Mouse (Mus musculus) gastrocnemius, adult 2 months (tissue): Measurements from ENCODE around the gene Ifna4. TPM values are rescaled to one million over a fixed set of nuclear protein-coding genes. Genes with fewer than 3 reads are reported as not detected.
"Not testable (repeated sequence)": the region's sequence is repeated elsewhere in the genome, so short reads cannot be mapped to it uniquely, and the experiment has no call there.

Experiments
- DNase-seq: peaks from one replicate; pipeline ENCODE4 v3.0.0; 2022
- H3K27ac ChIP-seq: fragments of 200-600 bp; 2 replicates; pipeline ENCODE4 v1.8.1; 2022; ENCODE audit warnings: mild to moderate bottlenecking
- H3K4me3 ChIP-seq: fragments of 200-600 bp; 2 replicates; pipeline ENCODE4 v1.8.1; 2022; ENCODE audit warnings: mild to moderate bottlenecking, moderate library complexity
- CTCF ChIP-seq: fragments of 200-600 bp; IDR thresholded peaks from 2 replicates; pipeline ENCODE4 v1.8.1; 2022; ENCODE audit warnings: antibody characterized with exemption, mild to moderate bottlenecking, moderate library complexity
- intact Hi-C: fragments of 180-260 bp; cut with DNase I; formaldehyde crosslinking; loops from one replicate; pipeline ENCODE4 v1.15.1; 2025
- long read RNA-seq, 2 experiments: library from polyadenylated mRNA; stranded (forward); transcript quantifications; one replicate each; pipeline ENCODE4 v2.0.0; 2021
- total RNA-seq, 2 experiments: library from RNA; stranded (reverse); gene quantifications; 2 replicates each; pipeline ENCODE4 v1.2.3; 2021

Gene Ifna4
- total RNA-seq: not detected
- long read RNA-seq, experiment 1: 0 reads
- long read RNA-seq, experiment 2: 0 reads

DNA sequence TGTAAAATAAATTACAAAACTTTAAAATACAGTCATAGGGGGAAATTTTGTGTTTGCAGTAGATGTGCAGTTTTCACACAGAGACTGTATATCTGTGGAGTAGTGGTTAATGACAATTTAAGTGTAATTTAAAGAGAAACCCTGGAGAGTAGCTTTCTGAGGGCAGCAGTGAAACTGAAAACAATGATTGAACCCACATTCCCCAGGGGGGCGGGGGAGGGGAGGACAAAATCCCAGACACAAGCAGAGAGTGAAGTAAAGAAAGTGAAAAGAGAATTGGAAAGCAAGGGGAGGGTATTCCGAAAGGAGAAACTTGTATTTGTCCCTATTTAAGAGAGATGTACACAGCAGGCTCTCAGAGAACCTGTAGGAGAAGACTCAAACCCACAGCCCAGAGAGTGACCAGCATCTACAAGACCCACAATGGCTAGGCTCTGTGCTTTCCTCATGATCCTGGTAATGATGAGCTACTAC is at the start of gene Ifna4:
Gene Ifna4, plus strand, starts transcription at position 424 of the 474 bp plus-strand sequence.
- no peak for TF ChIP-seq CTCF
- intact Hi-C loops: no loop called here
- DNase-seq: no peak
- Histone ChIP-seq H3K4me3 (no peak within 1 kb of the TSS), H3K27ac (no peak within 1 kb of the TSS)

GRCm38 (mm10) chr4:88793936-88794675 is 47.6 kb upstream of the Ifna4 start, which contains the start of gene Gm13275:
Gm13275 (plus strand) TSS chr4:88794487.
- peak; percentile 36 for TF ChIP-seq CTCF
- DNase-seq: peak; percentile 51
- Histone ChIP-seq H3K4me3 (peak within 1 kb of the TSS; percentile 31), H3K27ac (peak within 1 kb of the TSS; percentile 57)
- intact Hi-C loops: not testable (repeated sequence)

DNA sequence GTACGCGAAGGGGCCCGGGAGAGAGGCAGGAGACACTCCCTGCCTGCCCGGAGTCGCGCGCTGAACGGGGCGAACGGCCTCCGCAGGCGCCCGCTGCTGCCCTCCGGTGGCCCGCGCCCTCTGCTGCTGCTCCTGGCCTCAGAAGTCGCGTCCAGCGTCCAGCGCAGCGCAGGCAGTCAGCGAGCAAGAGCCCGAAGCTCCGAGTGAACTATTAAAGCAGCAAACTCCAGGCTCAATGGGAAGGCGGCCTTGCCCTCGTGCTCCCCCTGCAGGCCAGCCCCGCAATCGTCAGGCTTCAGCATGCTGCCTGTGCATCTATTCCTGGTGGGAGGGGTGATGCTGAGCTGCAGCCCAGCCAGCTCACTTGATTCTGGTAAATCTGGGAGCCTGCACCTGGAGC is 44.6 kb upstream of the Ifna4 start, which contains the start of gene Gm13279:
Gene Gm13279, plus strand, starts transcription at position 301 of the 400 bp plus-strand sequence.
- H3K4me3 ChIP-seq, intact Hi-C loops, H3K27ac ChIP-seq, DNase-seq: not testable (repeated sequence)

DNA sequence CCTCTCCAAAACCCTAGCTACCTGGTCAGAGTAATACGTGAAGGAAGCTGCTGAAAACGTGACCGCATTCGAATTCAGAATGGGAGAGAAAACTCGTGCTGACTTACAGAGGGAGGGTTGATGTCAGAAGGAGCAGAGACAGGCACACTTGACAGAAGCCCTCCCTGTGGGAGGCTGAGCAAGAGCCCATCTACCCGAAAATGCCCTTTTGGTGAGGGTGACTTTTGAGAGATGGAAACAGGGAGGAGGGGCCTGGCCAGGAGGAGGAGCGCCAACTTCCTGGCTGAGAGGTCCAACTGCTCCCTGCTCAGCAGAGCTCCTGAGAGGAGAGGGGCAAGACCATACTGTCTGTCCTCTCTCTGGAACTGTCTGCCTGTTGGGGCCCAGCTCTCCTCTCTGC is 42.3 kb upstream of the Ifna4 start, which contains the start of gene Gm13285:
Gene Gm13285, plus strand, starts transcription at position 301 of the 400 bp plus-strand sequence.
- H3K4me3 ChIP-seq, DNase-seq, intact Hi-C loops, H3K27ac ChIP-seq: not testable (repeated sequence)

GRCm38 (mm10) chr4:88802954-88803353 is 38.7 kb upstream of the Ifna4 start, which contains the start of gene Gm13287:
Gm13287 (plus strand) TSS chr4:88803254.
- intact Hi-C loops, H3K4me3 ChIP-seq, H3K27ac ChIP-seq, DNase-seq: not testable (repeated sequence)

DNA sequence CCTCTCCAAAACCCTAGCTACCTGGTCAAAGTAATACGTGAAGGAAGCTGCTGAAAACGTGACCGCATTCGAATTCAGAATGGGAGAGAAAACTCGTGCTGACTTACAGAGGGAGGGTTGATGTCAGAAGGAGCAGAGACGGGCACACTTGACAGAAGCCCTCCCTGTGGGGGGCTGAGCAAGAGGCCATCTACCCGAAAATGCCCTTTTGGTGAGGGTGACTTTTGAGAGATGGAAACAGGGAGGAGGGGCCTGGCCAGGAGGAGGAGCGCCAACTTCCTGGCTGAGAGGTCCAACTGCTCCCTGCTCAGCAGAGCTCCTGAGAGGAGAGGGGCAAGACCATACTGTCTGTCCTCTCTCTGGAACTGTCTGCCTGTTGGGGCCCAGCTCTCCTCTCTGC is 36.4 kb upstream of the Ifna4 start, which contains the start of gene Gm13288:
Gene Gm13288, plus strand, starts transcription at position 301 of the 400 bp plus-strand sequence.
- intact Hi-C loops, H3K27ac ChIP-seq, DNase-seq: not testable (repeated sequence)
- H3K4me3 ChIP-seq: 0 out of 2 replicates have a peak within 1 kb of the TSS, but pooled peaks have one; percentile 46

DNA sequence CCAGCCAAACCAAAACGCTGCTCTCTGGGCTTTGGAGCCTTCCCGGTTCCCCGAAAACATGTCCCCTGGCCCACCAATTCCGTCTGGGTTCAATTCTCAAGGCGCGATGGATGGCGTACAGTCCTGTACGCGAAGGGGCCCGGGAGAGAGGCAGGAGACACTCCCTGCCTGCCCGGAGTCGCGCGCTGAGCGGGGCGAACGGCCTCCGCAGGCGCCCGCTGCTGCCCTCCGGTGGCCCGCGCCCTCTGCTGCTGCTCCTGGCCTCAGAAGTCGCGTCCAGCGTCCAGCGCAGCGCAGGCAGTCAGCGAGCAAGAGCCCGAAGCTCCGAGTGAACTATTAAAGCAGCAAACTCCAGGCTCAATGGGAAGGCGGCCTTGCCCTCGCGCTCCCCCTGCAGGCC is 35.9 kb upstream of the Ifna4 start:
- intact Hi-C loops, H3K27ac ChIP-seq: not testable (repeated sequence)
- peak; percentile 60 for DNase-seq
- H3K4me3 ChIP-seq: 0 out of 2 replicates have a peak overlapping the region, but pooled peaks have one; percentile 46
- TF ChIP-seq CTCF: peak; percentile 30

DNA sequence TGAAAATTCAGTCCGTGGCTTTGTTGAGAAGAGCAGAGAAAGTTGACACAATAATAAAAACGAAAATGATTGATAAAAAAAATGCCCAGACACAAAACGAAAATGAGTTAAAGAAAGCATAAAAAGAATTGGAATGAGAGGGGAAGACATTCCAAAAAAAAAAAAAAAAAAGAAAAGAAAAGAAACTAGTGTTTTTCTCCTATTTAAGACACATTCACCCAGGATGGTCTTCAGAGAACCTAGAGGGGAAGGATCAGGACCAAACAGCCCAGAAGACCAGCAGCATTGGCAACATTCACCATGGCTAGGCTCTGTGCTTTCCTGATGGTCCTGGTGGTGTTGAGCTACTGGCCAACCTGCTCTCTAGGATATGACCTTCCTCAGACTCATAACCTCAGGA is 25.7 kb upstream of the Ifna4 start, which contains the start of gene Ifna7:
Gene Ifna7, plus strand, starts transcription at position 301 of the 400 bp plus-strand sequence.
- H3K4me3 ChIP-seq: no peak within 1 kb of the TSS
- intact Hi-C loops: no loop called here
- TF ChIP-seq CTCF: no peak
- H3K27ac ChIP-seq: no peak within 1 kb of the TSS
- DNase-seq: no peak

DNA sequence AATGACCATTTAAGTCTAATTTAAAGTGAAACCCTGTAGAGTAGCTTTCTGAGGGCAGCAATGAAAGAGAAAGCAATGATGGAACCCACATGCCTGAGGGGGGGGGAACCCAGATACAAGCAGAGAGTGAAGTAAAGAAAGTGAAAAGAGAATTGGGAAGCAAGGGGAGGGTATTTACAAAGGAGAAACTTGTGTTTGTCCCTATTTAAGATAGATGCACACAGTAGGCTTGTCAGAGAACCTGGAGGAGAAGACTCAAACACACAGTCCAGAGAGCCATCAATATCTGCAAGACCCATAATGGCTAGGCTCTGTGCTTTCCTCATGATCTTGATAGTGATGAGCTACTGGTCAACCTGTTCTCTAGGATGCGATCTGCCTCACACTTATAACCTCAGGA is 22.0 kb upstream of the Ifna4 start, which contains the start of gene Ifna11:
Gene Ifna11, plus strand, starts transcription at position 301 of the 400 bp plus-strand sequence.
- no peak within 1 kb of the TSS for H3K27ac ChIP-seq
- TF ChIP-seq CTCF: no peak
- intact Hi-C loops: no loop called here
- H3K4me3 ChIP-seq: no peak within 1 kb of the TSS
- DNase-seq: no peak

- H3K27ac ChIP-seq: no peak overlapping the region
- intact Hi-C loops: no loop called here
- TF ChIP-seq CTCF: peak; percentile 49
- H3K4me3 ChIP-seq: no peak overlapping the region
- DNase-seq: no peak
Measured at GRCm38 (mm10) chr4:88822995-88823394, 18.7 kb upstream of the Ifna4 start.

- H3K27ac ChIP-seq, H3K4me3 ChIP-seq, DNase-seq: not testable (repeated sequence)
- intact Hi-C loops: loop anchor here (5.0 kb wide), 1 partner anchor 255 kb away; the partner anchor contains the start of gene Ifna14
Measured at GRCm38 (mm10) chr4:88827116-88827515, 14.5 kb upstream of the Ifna4 start, which contains the start of gene Ifna6. Ifna6 (plus strand) TSS chr4:88827416.

GRCm38 (mm10) chr4:88830523-88830922 is 11.1 kb upstream of the Ifna4 start:
- peak; percentile 57 for TF ChIP-seq CTCF
- intact Hi-C loops: no loop called here

DNA sequence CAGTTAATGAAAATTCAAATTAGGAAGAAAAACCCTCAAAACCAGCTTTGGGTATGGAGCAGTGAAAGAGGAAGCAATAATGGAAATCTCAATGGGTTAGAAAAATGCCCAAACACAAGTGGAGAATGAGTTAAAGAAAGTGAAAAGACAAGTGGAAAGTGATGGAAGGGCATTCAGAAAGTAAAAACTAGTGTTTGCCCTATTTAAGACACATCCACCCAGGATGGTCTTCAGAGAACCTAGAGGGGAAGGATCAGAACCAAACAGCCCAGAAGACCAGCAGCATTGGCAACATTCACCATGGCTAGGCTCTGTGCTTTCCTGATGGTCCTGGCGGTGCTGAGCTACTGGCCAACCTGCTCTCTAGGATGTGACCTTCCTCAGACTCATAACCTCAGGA is 6.4 kb upstream of the Ifna4 start, which contains the start of gene Ifna5:
Gene Ifna5, plus strand, starts transcription at position 301 of the 400 bp plus-strand sequence.
- H3K4me3 ChIP-seq, intact Hi-C loops, H3K27ac ChIP-seq, DNase-seq: not testable (repeated sequence)

More at GRCm38 (mm10) chr4:88830523-88830922, 11.1 kb upstream of the Ifna4 start:
- Histone ChIP-seq H3K27ac (no peak overlapping the region), H3K4me3 (no peak overlapping the region)
- no peak for DNase-seq
